Mouse (Mus musculus) right cerebral cortex, postnatal 10 days (tissue): Measurements from ENCODE around the gene Il22ra1.
A peak's percentile ranks its signal among the peaks of the same experiment; 100 is the strongest.

Source experiments
- DNase-seq, 2 experiments: peaks; one replicate each; pipeline ENCODE4 v3.0.0; 2021; ENCODE audit warnings: low spot score in 2 of 2

The Il22ra1 gene

GRCm38 (mm10) chr4:135770611-135771305 is 42.8 kb downstream of the Il22ra1 start:
- DNase-seq, result no peak

GRCm38 (mm10) chr4:135771592-135771991 is 43.6 kb downstream of the Il22ra1 start:
- no peak for DNase-seq

GRCm38 (mm10) chr4:135772671-135773070 is 44.7 kb downstream of the Il22ra1 start:
- no peak for DNase-seq

DNA sequence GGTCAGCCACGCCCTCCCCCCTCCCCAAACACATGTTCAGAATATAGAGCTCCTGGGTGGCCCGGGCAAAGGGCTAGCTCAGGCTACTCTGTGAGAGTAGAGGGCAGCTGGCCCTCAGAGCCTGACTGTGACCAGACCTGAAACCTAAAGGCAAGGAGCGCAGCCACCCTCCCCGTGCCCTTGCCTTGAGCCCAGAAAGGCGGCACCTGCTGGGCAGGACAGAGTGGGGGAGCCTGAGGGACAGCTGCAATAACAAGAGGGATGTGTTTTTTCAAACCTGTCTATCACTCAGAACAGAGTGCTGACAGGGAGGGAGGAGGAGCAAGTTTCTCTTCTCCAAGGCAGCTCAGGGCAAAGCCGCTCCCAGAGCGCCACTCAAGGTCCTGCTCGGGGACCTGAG is 46.5 kb downstream of the Il22ra1 start:
- no peak for DNase-seq

DNA sequence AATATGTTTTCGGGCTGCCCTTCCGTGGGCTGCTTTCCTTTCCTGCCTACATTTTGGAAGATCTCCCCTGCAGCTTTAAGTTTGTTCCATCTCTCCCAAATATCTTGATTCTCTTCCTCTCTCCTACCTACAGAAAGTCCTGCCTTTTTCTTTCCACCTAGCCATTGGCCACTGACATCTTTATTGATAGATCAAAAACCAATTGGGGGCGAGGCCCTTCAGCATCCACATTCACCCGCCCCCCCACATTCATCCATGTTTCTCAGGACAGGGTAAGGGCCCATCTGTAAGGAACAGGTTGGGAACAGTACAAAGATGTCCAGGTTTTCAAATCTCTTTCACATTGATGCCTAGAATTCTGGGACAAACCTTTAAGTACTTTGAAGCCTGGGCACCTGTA is 48.9 kb downstream of the Il22ra1 start:
- no peak for DNase-seq

- no peak for DNase-seq
Measured at GRCm38 (mm10) chr4:135779661-135780060, 51.7 kb downstream of the Il22ra1 start.

DNA sequence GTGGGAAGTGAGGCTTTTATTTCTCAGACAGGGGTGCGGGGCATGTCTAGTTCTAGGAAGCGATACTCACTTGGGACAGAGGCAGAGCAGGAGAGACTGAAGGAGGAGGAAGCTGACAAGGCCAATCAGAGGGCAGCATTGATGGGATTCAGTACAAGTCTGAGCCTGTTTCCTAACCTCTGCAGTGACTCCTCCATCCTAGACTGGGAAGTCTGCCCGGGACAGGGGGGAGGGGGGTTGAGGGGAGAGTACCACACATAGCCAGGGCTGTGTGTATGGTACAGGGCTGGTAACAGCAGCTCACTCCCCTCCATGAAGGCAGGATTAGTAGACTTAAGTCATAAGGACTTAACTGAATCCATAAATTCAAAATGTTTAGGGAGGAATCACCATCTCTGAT is 52.3 kb downstream of the Il22ra1 start:
- no peak for DNase-seq

DNA sequence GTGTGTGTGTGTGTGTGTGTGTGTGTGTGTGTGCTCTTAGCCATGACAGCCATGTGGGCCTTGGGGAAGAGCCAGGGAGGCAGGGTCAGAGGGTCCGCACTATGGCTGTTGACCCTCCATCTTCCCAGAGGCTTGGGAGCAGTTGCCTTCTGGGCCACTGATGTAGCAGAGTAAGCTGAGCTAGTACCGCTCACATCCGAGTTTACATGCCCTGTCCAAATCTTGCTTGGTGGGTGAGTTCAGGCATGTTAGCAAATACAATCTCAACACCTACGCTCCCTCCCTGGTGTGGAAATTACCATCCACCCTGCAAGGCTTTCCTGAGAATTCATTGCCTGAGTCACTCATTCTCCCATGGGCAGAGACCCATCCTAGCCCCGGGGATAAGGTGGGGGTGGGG is 53.3 kb downstream of the Il22ra1 start:
- no peak for DNase-seq

DNA sequence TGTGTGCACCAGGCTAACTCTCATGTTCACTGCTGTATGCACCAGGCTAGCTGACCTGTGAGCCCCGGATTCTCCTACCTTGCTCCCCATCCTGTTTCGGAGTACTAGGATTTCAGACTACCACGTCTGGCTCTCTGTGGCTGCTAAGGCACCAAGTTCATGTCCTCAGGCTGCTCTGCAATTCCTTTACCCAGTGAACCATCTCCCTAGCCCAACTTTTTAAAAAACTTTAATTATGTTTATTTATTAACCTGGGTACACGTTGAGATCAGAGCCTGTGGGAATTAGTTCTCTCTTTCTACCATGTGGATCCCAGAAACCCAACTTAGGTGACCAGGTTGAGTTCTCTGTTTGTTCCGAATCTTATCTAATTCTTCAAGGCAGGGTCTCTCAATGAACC is 58.6 kb downstream of the Il22ra1 start:
- no peak for DNase-seq

GRCm38 (mm10) chr4:135787271-135787670 is 59.3 kb downstream of the Il22ra1 start:
- no peak for DNase-seq

DNA sequence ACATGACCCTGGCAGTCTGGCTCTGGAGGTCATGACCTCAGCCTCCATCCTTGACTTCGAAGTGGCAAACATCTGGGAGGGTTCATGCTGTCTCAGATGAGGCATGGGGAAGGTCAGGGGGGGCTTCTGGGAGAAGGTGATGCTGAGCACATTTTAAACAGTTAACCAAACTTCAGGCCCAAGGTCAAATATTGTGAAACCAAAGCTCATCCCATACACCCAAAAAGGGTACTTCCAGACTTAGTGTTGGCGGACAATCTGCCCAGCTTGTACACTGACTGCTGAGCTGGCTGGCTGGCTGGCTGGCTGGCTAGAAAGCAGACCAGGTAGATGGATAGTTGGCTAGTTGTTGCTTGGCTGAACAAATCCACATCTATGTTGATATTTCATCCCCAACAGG is 61.2 kb downstream of the Il22ra1 start:
- no peak for DNase-seq

DNA sequence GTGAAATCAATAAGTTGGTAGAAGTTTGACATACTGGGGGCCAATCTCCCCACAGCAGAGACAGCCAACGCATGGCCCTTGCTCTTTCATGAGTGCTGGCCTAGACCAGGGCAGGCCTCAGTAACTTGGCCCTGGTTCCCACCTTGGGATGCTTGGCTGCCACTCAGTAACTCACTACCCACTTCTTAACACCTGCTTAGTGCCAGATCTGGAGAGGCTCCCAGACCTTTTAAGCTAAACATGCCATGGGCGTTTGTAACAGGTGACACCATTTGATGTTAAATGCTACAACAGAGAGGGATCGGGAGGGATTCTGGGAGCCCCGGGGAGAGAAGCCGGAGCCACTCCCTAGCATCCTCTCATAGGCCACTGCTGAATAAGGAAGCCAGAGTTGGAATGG is 64.8 kb downstream of the Il22ra1 start:
- no peak for DNase-seq

DNA sequence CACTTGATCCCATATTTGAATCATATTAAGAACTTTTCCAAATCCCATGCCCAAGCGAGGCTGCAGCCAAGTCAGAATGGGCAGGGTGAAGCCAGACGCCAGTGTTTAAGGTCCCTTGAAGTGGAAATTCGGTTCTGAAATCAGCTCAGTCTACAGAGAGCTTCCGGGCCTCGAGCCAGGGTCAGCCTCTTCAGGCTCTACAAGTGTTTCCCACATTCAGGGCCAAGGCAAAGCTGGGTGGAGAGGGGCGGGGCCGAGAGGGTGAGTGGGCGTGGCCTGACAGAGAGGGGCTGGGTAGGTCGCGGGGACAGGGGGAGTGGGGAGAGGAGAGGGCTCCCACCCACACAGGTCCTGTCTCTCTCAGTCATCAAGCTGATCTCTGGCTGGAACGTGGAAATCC is 70.0 kb downstream of the Il22ra1 start:
- peak; percentile 68 to 70 for DNase-seq

DNA sequence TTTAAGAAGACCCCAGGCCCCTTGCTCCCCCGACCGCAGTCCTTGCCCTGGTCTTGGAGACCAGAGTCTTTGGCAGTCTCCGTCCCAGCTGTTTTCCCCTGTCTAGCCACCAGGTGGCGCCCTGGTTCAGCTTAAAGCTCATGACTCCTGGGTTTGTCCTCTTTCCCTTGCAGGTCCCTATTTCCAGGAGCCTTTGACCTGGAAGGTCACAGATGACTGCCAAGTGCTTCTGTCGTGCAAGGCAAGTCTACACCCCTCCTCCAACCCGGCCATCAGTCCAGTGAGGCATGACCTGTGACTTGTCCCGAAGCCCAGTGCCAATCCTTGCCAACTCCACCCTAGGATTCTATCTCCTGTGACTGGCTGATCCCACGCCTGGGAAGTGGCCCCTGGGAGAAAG is 73.6 kb downstream of the Il22ra1 start:
- peak; percentile 85 to 91 for DNase-seq
